Mouse (Mus musculus) spleen, adult 2 months (tissue): ENCODE data around the gene Itgb5.

Experiments used
- CTCF ChIP-seq: fragments of 200-500 bp; IDR thresholded peaks from 2 replicates; pipeline ENCODE4 v1.5.1; 2011; ENCODE audit warnings: mild to moderate bottlenecking, inconsistent platforms; ENCODE audit not compliant: insufficient read depth, insufficient read length, insufficient replicate concordance; ENCODE audit errors: extremely low read depth
- POLR2A ChIP-seq: fragments of 200-500 bp; IDR thresholded peaks from 2 replicates; pipeline ENCODE4 v1.6.1; 2011; ENCODE audit warnings: low read depth, low read length, inconsistent platforms

DNA sequence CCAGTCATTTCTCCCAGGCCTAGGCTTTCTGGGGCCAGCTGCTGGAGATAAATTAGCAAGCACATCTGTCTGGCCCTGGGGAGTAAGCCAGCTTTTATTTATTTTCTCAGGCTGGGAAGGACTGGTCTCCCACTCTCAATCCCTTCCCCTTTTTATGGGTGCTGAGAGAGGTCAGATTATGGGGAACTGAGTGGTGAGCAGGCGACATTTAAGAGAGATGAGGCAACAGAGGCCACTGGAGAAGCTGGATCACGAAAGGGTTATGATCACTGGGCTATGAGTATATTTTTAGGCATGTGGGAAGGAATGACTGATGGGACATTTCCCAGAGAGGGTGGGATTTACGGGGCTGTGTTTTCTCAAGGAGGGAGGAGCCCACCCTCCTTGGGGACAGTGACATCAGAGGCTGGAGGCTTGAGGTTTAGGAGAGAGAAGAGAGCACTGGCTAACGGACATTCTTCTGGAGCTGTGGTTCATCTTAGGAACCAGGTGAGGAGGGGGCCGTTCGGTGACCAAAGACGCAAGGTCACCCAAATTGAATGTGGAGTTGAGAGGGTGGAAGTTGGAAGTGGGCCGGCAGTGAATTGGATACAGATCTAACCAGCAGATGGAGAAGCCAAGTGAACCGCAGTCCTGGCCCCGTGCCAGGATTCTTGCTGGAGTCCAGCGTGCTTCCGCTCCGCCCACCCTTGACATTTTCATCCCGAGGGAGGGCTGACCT is 62.3 kb downstream of the Itgb5 start:
- TF ChIP-seq POLR2A (no peak), CTCF (no peak)
